Mouse (Mus musculus): Measurements from ENCODE around the gene Rec8. TPM values are rescaled to one million over a fixed set of nuclear protein-coding genes. Genes with fewer than 3 reads are reported as not detected.

Rec8 gene
- total and polyA plus RNA-seq, 3 experiments = not detected

DNA sequence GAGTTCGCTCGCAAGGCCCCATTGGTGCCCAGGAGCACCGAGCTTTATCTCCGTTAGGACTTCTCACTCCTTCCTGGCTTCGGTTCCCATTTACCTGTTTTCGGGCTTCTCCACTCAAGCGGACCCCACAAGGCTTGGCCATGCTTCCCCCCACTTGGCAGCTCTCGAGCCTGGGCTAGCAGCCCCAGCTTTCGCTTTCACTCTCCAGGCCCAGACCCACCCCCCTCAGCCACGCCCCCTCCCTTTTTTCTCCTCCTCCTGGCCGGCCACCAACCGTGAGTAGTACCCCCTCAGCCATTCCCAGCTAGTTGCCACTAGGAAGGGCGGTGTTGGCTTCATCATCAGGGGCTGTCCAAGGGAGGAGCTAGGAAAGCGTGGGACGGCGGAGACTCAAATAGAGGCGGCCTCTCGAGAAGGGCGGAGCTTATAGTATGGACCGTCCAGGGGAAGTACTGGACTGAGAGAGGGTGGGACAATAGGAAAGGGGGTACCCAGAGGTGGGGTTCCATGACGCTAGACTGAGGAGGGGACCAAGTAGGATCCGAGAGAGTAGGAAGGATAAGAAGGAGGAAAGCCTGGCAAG lies 27.0 kb upstream of the Rec8 start, which contains the start of gene Psme2 (continued):
- 0 out of 2 replicates have a peak, but pooled peaks have one; percentile 43 for TF ChIP-seq POLR2AphosphoS2 (IDR thresholded peaks at IDR 0.05; ENCODE audit: low read depth, low read length)
- TF ChIP-seq UBTF (IDR thresholded peaks at IDR 0.05; ENCODE audit: low read depth, low read length) = 0 out of 2 replicates have a peak, but pooled peaks have one; percentile 69
- TF ChIP-seq MAZ (IDR thresholded peaks at IDR 0.05; ENCODE audit: low read depth, low read length) = peak; percentile 47; the same call in 1 of the 2 replicates
- TF ChIP-seq MEF2A (IDR thresholded peaks at IDR 0.05; ENCODE audit: borderline replicate concordance, low read depth, low read length) = no peak
- no peak for TF ChIP-seq JUN (IDR thresholded peaks at IDR 0.05; ENCODE audit: insufficient read depth, low read depth, low read length)

DNA sequence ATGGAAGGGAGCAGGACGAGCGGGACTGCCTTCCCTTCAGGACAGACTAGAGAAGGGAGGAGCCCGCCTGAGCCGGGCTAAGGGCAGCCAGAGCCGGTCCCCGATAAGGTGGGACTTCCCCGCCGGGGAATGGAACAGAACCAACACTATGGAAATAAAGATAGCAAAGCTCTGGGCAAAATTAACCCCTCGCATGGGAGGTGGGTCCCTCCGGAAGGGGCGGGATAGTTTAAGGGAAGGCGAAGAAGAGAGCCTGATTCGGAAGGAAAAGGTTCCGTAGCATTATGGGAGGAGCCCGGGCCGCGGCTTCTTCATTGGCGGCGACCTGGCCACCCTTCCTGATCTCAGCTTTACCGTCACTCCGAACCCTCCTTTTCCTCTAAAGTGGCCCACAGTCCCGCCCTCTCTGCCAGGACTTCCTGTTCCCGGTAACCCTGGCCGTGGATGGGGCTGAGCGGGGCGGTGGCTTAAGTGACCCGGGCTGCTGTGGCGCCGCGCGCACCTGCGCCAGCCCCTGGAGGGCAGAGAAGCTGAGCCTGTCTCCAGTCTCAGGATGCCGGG lies 26.4 kb upstream of the Rec8 start, which contains the start of gene Rnf31:
Gene Rnf31 (plus strand): TSS at position 378 of the 561 bp plus-strand sequence.
- Histone ChIP-seq H3K4me1 (ENCODE audit: control insufficient read depth in 1 of 2, insufficient read depth in 2 of 2) (peaks cover 0 to 45% of the 10 kb centered on the region in 2 experiments; a peak in 3 of 4 replicates), H3K4me2 (ENCODE audit: insufficient read depth, low read depth, poor library complexity, severe bottlenecking) (peak within 1 kb of the TSS; percentile 81), H3K36me3 (replicated peaks in 1 of 2; ENCODE audit: control insufficient read depth in 1 of 2, insufficient read depth in 1 of 2, low read length in 1 of 2) (peaks cover 42 to 60% of the 10 kb centered on the region in 2 experiments), H3K79me2 (replicated peaks; ENCODE audit: control insufficient read depth, extremely low read depth, insufficient read depth, poor library complexity, severe bottlenecking) (peaks cover 35% of the 10 kb centered on the region), H3K27ac (ENCODE audit: insufficient read depth, low read depth) (peak within 1 kb of the TSS; percentile 97), H3K4me3 (replicated peaks in 1 of 3; ENCODE audit: low read depth in 2 of 3, low read length in 2 of 3, poor library complexity in 1 of 3) (peak within 1 kb of the TSS; percentile 79 to 94 (median 91)), H3K9me3 (replicated peaks; ENCODE audit: low read length) (no peaks in the 10 kb centered on the region), H3K27me3 (replicated peaks) (no peaks in the 10 kb centered on the region), H3K9ac (ENCODE audit: insufficient read depth, low read depth) (peak within 1 kb of the TSS; percentile 89)
- peak; percentile 97 for DNase-seq (ENCODE audit: extremely low read depth)
- dilution Hi-C loops (cut with MboI; ENCODE audit: extremely low pct_ligation_motif_present, extremely low pct_unique_long_range_greater_than_20kb, low sequenced_read_pairs) (no loop called here), in situ Hi-C loops (cut with MboI; ENCODE audit: low pct_ligation_motif_present, low pct_unique_long_range_greater_than_20kb, low sequenced_read_pairs) (no loop called here)
- TF ChIP-seq KAT2A (IDR thresholded peaks at IDR 0.05; ENCODE audit: insufficient replicate concordance, low read length) (no peak), PAX5 (IDR thresholded peaks at IDR 0.05; ENCODE audit: low read length) (no peak), BHLHE40 (IDR thresholded peaks at IDR 0.05; ENCODE audit: low read depth, low read length) (no peak), NRF1 (IDR thresholded peaks at IDR 0.05; ENCODE audit: low read depth, low read length) (peak; percentile 68), NELFE (IDR thresholded peaks at IDR 0.05; ENCODE audit: low read depth, low read length) (peak; percentile 56; the same call in 1 of the 2 replicates), JUND (conservative IDR thresholded peaks at IDR 0.05; ENCODE audit: low read depth, low read length) (no peak), MAFK (IDR thresholded peaks at IDR 0.05; ENCODE audit: insufficient replicate concordance, low read length) (no peak), TCF12 (IDR thresholded peaks at IDR 0.05; ENCODE audit: low read depth, low read length) (peak; percentile 60; the same call in 1 of the 2 replicates), USF2 (conservative IDR thresholded peaks at IDR 0.05; ENCODE audit: low read depth, low read length) (no peak), ZKSCAN1 (IDR thresholded peaks at IDR 0.05; ENCODE audit: borderline replicate concordance, low read depth, low read length) (no peak), ELF1 (IDR thresholded peaks at IDR 0.05; ENCODE audit: low read depth, low read length) (peak; percentile 95), SMC3 (IDR thresholded peaks at IDR 0.05; ENCODE audit: low read depth, low read length) (no peak), EP300 (IDR thresholded peaks at IDR 0.05; ENCODE audit: low read length) (no peak), E2F4 (IDR thresholded peaks at IDR 0.05; ENCODE audit: insufficient replicate concordance, low read depth, low read length) (no peak), MAX (IDR thresholded peaks at IDR 0.05; ENCODE audit: low read length) (peak; percentile 36), MYC (IDR thresholded peaks at IDR 0.05; ENCODE audit: low read depth, low read length) (no peak), GABPA (IDR thresholded peaks at IDR 0.05; ENCODE audit: insufficient replicate concordance, low read depth, low read length) (no peak), ZNF384 (IDR thresholded peaks at IDR 0.05; ENCODE audit: low read depth, low read length) (no peak), JUN (IDR thresholded peaks at IDR 0.05; ENCODE audit: insufficient read depth, low read depth, low read length) (no peak), MXI1 (IDR thresholded peaks at IDR 0.05; ENCODE audit: low read depth, low read length) (no peak; the same call in none of the 2 replicates), CHD1 (IDR thresholded peaks at IDR 0.05; ENCODE audit: low read depth, low read length) (peak; percentile 64; the same call in 1 of the 2 replicates), POLR2AphosphoS2 (IDR thresholded peaks at IDR 0.05; ENCODE audit: low read depth, low read length) (no peak), POLR2A (IDR thresholded peaks at IDR 0.05; ENCODE audit: low read depth, low read length) (peak; percentile 67), HCFC1 (IDR thresholded peaks at IDR 0.05; ENCODE audit: low read depth, low read length) (peak; percentile 80), MEF2A (IDR thresholded peaks at IDR 0.05; ENCODE audit: borderline replicate concordance, low read depth, low read length) (0 out of 2 replicates have a peak, but pooled peaks have one; percentile 9), ETS1 (conservative IDR thresholded peaks at IDR 0.05; ENCODE audit: low read depth, low read length) (no peak), IRF4 (IDR thresholded peaks at IDR 0.05; ENCODE audit: low read depth, low read length) (0 out of 2 replicates have a peak, but pooled peaks have one; percentile 6), RCOR1 (conservative IDR thresholded peaks at IDR 0.05; ENCODE audit: low read depth, low read length) (no peak), RAD21 (IDR thresholded peaks at IDR 0.05; ENCODE audit: low read depth, low read length) (no peak), ZMIZ1 (IDR thresholded peaks at IDR 0.05; ENCODE audit: low read depth, low read length) (no peak; the same call in 1 of the 2 replicates), UBTF (IDR thresholded peaks at IDR 0.05; ENCODE audit: low read depth, low read length) (0 out of 2 replicates have a peak, but pooled peaks have one; percentile 18), CTCF (conservative IDR thresholded peaks at IDR 0.05 in 1 of 2, IDR thresholded peaks at IDR 0.05 in 1 of 2; ENCODE audit: low read depth in 2 of 2, low read length in 2 of 2) (no peak), CHD2 (IDR thresholded peaks at IDR 0.05; ENCODE audit: low read length) (peak; percentile 11; the same call in 1 of the 2 replicates), SIN3A (IDR thresholded peaks at IDR 0.05; ENCODE audit: low read length) (peak; percentile 16)

All from CH12.LX (cell line).